Mouse (Mus musculus) erythroblast, embryonic 14.5 days (primary cell): ENCODE measurements around the gene Nrxn3.

Experiments
- GATA1 ChIP-seq: IDR thresholded peaks from 2 replicates; pipeline ENCODE4 v1.6.1; 2012; ENCODE audit warnings: low read length, inconsistent platforms, mixed read lengths
- TAL1 ChIP-seq: IDR thresholded peaks from 3 replicates; pipeline ENCODE4 v1.6.1; 2012; ENCODE audit warnings: low read length, inconsistent platforms, mixed read lengths

GRCm38 (mm10) chr12:88726755-88727154 lies 4.1 kb downstream of the Nrxn3 start:
- TF ChIP-seq GATA1 (no peak), TAL1 (no peak)
